Mouse (Mus musculus) layer of hippocampus, adult 18-20 months (tissue): ENCODE measurements at regions not wholly inside any gene's neighbourhood (a gene's known extent, or its start where the extent isn't known, plus 50 kb on each side); places are given as distances from the start of the nearest gene placed in this dataset.

ENCODE experiments used
- DNase-seq, 2 experiments: peaks; one replicate each; pipeline ENCODE4 v3.0.0; 2022; ENCODE audit warnings: low spot score in 2 of 2

GRCm38 (mm10) chr14:82065173-82065572 is 2081.3 kb downstream of the Olfm4 start:
- DNase-seq: no peak

GRCm38 (mm10) chr14:82101643-82102042 is 2117.8 kb downstream of the Olfm4 start:
- DNase-seq: no peak

GRCm38 (mm10) chr14:82112851-82113250 is 2129.0 kb downstream of the Olfm4 start:
- no peak for DNase-seq

GRCm38 (mm10) chr14:82148827-82149498 is 2165.1 kb downstream of the Olfm4 start:
- no peak for DNase-seq

- peak in 1 of 2 experiments; percentile 4 for DNase-seq
Observed at GRCm38 (mm10) chr14:82185334-82185733, 2201.5 kb downstream of the Olfm4 start.

- no peak for DNase-seq
Observed at GRCm38 (mm10) chr14:82210402-82210801, 2226.5 kb downstream of the Olfm4 start.

GRCm38 (mm10) chr14:82228522-82228921 is 2214.8 kb upstream of the Pcdh17 start:
- no peak for DNase-seq

- no peak for DNase-seq
Observed at GRCm38 (mm10) chr14:82236238-82236637, 2207.1 kb upstream of the Pcdh17 start.

- DNase-seq: no peak
Observed at GRCm38 (mm10) chr14:82243321-82243720, 2200.0 kb upstream of the Pcdh17 start.

GRCm38 (mm10) chr14:82244891-82245290 is 2198.5 kb upstream of the Pcdh17 start:
- peak in 1 of 2 experiments; percentile 7 for DNase-seq
